Mouse (Mus musculus): ENCODE results near the gene Kcne1. TPM values are rescaled to one million over a fixed set of nuclear protein-coding genes. Genes with fewer than 3 reads are reported as not detected.

The Kcne1 gene
- 120 and 162 TPM in 2 replicates for polyA plus RNA-seq (2015; fragmentation: Nextera tagmentation; extraction: Ambion mirVana)

DNA sequence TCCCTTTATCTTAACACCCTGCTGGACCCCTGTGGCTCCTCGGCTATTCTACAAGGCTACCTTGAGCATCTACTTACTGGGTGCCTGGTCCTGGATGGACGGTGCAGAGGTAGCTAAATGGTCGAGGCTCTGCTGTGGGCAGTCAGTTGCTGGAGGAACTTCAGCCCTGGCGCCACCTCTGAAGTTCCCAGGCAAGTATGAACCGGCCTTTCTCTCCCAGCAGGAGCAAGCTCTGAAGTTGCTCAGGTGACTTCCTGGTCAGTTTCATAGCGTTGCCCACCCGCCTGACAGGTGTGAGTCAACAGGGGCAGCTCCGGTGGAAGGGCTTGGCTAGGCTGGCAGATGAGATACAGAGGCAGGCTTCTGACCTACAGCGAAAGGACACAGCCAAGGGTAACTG, at the start of gene Kcne1:
Kcne1 (minus strand) TSS at position 240 of the 400 bp plus-strand sequence.
- peak within 1 kb of the TSS; percentile 50 for H3K9ac ChIP-seq
- peak within 1 kb of the TSS; percentile 78 for H3K27ac ChIP-seq

DNA sequence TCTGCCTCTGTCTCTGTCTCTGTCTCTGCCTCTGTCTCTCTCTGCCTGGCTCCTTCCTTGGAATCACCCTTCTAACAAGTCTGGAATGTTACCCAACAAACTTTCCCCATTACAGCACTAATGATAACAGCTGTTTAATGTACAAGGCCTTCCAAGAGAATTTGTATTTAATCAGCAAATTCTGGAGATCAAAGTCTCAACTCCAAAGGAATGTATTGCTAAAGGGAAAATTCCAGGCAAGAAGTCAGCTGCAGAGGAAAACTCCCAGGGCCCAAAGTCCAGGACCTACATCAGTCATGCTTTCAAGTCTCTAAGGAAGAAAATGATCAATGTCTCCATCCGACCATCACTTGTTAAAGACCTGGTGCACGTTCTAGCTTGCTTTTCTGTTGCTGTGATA, 48.6 kb upstream of the Kcne1 start:
- no peak overlapping the region for H3K4me3 ChIP-seq
- no peak overlapping the region for H3K4me2 ChIP-seq
- H3K27ac ChIP-seq, result no peak overlapping the region
- peaks cover 34% of the 10 kb centered on the region for H3K4me1 ChIP-seq (replicated peaks)
- no peaks in the 10 kb centered on the region for H3K27me3 ChIP-seq
- H3K9me3 ChIP-seq (replicated peaks), result no peaks in the 10 kb centered on the region
- H3K36me3 ChIP-seq, result no peaks in the 10 kb centered on the region
- WGBS, result 67% methylated on average over 2 of the region's 2 CpGs
- H3K9ac ChIP-seq, result no peak overlapping the region
- ATAC-seq (replicated peaks; ENCODE audit: insufficient number of reproducible peaks, insufficient read depth, low FRiP score, low read depth), result no peak

More for the DNA sequence above, at the start of gene Kcne1:
- 50% methylated on average over 9 of the region's 9 CpGs for WGBS
- ATAC-seq (replicated peaks; ENCODE audit: insufficient number of reproducible peaks, insufficient read depth, low FRiP score, low read depth), result no peak
- Histone ChIP-seq H3K4me2 (peak within 1 kb of the TSS; percentile 53), H3K27me3 (no peaks in the 10 kb centered on the region), H3K9me3 (replicated peaks) (no peaks in the 10 kb centered on the region), H3K4me3 (peak within 1 kb of the TSS; percentile 44), H3K4me1 (replicated peaks) (peaks cover 44% of the 10 kb centered on the region), H3K36me3 (no peaks in the 10 kb centered on the region)

DNA sequence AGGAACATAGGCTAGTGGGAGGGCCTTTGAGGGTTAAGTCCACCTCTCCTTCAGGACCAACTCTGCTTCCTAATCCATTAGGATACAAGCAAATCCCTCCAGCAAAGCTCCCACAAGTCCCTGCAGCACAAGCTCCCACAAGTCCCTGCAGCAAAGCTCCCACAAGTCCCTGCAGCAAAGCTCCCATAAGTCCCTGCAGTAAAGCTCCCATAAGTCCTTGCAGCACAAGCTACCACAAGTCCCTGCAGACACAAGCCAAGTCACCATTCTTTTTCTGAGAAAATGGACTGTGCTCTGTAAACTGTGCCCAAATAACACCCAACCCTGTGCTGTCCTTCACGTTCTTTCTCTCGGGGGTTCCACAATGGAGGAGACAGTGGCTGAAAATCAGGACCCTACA, 44.9 kb upstream of the Kcne1 start:
- Histone ChIP-seq H3K4me3 (no peak overlapping the region), H3K27ac (no peak overlapping the region), H3K4me2 (no peak overlapping the region), H3K9ac (no peak overlapping the region), H3K36me3 (no peaks in the 10 kb centered on the region), H3K27me3 (no peaks in the 10 kb centered on the region), H3K9me3 (replicated peaks) (no peaks in the 10 kb centered on the region), H3K4me1 (replicated peaks) (peaks cover 39% of the 10 kb centered on the region)
- no peak for ATAC-seq (replicated peaks; ENCODE audit: insufficient number of reproducible peaks, insufficient read depth, low FRiP score, low read depth)
- WGBS, result 96% methylated on average over 2 of the region's 2 CpGs

DNA sequence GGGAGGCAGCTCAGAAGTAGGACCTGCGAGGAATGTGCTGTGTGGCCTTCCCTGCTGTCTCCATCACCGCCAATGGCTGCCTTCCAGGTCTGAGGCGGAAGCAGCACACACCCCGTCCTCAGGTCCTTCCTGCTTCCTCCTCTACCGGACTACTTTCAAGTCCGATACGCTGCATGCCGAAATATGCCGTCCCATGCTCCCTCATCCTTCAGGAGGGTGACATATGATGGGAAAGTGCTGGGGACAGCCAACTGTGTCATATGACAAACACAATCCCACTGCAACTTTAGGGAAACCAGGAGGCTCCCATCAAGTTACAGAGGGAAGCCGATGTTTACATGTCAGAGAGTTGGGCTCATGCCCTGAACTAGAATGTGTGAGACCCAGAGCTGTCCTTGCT, 43.8 kb upstream of the Kcne1 start:
- peaks cover 45% of the 10 kb centered on the region for H3K4me1 ChIP-seq (replicated peaks)
- H3K4me3 ChIP-seq, result no peak overlapping the region
- no peak overlapping the region for H3K4me2 ChIP-seq
- H3K9me3 ChIP-seq (replicated peaks), result no peaks in the 10 kb centered on the region
- peak overlapping the region; percentile 35 for H3K27ac ChIP-seq
- H3K9ac ChIP-seq, result no peak overlapping the region
- ATAC-seq (replicated peaks; ENCODE audit: insufficient number of reproducible peaks, insufficient read depth, low FRiP score, low read depth), result no peak
- no peaks in the 10 kb centered on the region for H3K27me3 ChIP-seq
- WGBS, result 51% methylated on average over 10 of the region's 10 CpGs
- no peaks in the 10 kb centered on the region for H3K36me3 ChIP-seq

DNA sequence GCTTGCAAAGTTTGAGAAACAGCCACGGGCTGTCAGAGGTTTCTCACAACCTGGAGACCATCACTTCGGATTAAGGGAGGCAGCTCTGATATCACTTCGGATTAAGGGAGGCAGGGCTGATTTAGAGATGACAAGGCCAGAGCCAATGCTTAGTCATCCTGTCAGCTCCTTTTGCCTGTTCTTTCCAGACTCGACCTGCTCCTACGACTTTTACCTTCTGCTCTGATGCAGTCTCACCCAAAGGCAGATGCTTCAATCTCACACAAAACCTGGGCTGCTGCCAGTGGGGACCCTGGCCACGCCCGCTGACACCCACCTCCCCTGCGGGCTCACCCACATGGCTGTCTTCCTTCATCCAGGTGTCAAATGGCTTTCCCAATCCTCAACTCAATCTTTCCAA, 42.9 kb upstream of the Kcne1 start:
- Histone ChIP-seq H3K4me1 (replicated peaks) (peaks cover 47% of the 10 kb centered on the region), H3K9me3 (replicated peaks) (no peaks in the 10 kb centered on the region), H3K9ac (no peak overlapping the region), H3K36me3 (no peaks in the 10 kb centered on the region), H3K4me3 (no peak overlapping the region), H3K4me2 (no peak overlapping the region), H3K27me3 (no peaks in the 10 kb centered on the region), H3K27ac (peak overlapping the region; percentile 35; the same call in 1 of the 2 replicates)
- 43% methylated on average over 8 of the region's 8 CpGs for WGBS
- no peak for ATAC-seq (replicated peaks; ENCODE audit: insufficient number of reproducible peaks, insufficient read depth, low FRiP score, low read depth)

DNA sequence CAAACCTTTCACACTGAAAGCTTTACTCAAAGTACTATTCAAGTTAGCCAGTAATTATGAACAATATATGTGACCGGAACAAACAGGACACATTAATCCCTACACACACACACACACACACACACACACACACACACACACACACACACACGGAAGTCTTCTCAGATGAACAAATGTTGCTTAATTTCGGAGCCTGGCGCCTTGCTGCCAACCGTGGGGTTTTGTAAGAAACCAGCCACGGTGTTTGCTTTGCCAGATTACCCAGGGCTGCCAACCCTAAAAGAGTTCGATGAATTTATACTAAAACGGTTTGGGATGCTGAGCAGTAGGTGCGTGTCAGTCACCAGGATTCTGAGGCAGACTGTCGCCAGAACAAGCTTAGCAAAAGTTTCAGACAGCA, 41.9 kb upstream of the Kcne1 start:
- Histone ChIP-seq H3K4me2 (no peak overlapping the region), H3K9me3 (replicated peaks) (no peaks in the 10 kb centered on the region), H3K4me3 (no peak overlapping the region), H3K36me3 (peaks cover 5% of the 10 kb centered on the region), H3K27ac (no peak overlapping the region), H3K9ac (no peak overlapping the region), H3K27me3 (no peaks in the 10 kb centered on the region), H3K4me1 (replicated peaks) (peaks cover 56% of the 10 kb centered on the region)
- no peak for ATAC-seq (replicated peaks; ENCODE audit: insufficient number of reproducible peaks, insufficient read depth, low FRiP score, low read depth)
- 54% methylated on average over 10 of the region's 10 CpGs for WGBS

DNA sequence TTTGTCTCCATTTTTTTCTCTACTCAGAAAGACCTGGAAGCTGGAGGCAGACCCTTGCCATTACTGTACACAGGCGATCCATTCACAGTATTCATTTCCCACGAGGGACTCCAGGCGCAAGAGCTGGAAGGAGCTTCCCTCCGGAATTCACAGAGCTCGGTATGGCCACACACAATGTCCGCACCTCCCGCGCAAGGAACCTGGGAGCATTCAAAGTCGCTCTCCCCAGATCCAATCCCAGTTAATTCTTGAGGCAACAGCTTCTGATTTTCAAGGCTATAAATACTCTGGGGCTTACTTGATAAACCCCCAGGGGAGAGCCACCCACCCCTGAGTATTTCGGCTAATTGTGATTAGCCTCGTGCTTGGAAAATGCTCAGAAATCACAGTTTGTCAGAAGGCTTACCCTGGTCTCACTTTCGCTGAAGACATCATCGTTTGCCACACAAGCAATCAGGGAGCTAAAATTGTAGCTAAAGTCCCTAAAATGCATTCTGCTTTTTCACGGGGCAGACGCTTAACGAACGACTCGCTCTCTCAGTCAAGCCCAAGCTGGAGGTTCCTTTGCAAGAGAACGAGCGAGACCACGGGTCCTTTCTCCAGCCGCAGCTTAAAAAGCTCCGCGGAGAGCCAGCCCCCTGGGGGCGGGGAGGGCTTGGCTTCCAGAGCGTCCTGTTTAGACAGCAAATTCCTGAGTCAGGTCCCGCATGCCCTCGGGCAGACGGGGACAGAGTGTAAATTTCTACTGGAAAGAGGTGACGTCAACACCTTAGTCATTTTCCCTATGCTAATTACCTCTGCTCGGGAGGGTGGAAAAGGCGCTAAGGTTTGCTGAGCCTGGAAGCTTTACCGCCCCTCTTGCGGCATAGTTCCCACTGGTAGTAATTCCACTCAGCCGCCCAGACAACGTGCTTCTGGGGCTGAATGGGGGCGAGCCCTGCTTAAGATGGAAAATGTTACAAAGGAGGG, 40.5 kb upstream of the Kcne1 start:
- H3K4me1 ChIP-seq (replicated peaks), result peaks cover 63% of the 10 kb centered on the region
- under 1% methylated on average over 37 of the region's 37 CpGs for WGBS

DNA sequence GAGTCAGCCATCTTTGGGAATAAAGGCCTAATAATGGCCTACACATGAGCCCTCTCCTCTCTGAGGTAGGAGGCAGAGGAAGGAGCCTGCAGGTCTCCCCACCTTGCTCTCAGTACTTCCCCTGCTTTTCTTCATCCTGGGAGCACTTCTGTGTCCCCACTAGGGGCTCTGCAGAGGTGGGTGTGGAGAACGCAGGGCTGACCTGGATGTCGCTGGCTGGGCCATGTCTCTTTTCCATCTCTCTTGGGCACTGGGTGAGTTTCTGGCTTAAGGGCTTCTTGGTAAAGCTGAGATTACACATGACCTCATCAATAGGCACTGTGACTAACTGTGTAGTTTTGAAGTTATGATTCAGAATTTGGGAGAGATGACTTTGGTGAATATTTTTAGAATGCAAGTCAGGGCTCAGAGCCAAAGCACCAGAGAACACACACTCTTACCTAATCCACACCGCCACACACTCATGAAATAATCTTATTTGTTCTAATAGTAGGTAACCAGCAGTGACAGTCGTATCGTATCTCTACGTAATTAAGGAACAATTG, 39.4 kb upstream of the Kcne1 start:
- H3K9me3 ChIP-seq (replicated peaks), result no peaks in the 10 kb centered on the region
- H3K36me3 ChIP-seq, result peaks cover 28% of the 10 kb centered on the region
- 17% methylated on average over 6 of the region's 6 CpGs for WGBS
- H3K4me2 ChIP-seq, result peak overlapping the region; percentile 67
- H3K4me1 ChIP-seq (replicated peaks), result peaks cover 63% of the 10 kb centered on the region
- no peaks in the 10 kb centered on the region for H3K27me3 ChIP-seq
- H3K4me3 ChIP-seq, result peak overlapping the region; percentile 53
- no peak for ATAC-seq (replicated peaks; ENCODE audit: insufficient number of reproducible peaks, insufficient read depth, low FRiP score, low read depth)
- peak overlapping the region; percentile 91 for H3K27ac ChIP-seq
- H3K9ac ChIP-seq, result peak overlapping the region; percentile 64

More for the DNA sequence above, 40.5 kb upstream of the Kcne1 start:
- Histone ChIP-seq H3K4me3 (peak overlapping the region; percentile 53), H3K4me2 (peak overlapping the region; percentile 67), H3K27me3 (no peaks in the 10 kb centered on the region), H3K9me3 (replicated peaks) (no peaks in the 10 kb centered on the region), H3K36me3 (peaks cover 16% of the 10 kb centered on the region), H3K27ac (peak overlapping the region; percentile 91), H3K9ac (peak overlapping the region; percentile 64)
- peak; percentile 88 for ATAC-seq (replicated peaks; ENCODE audit: insufficient number of reproducible peaks, insufficient read depth, low FRiP score, low read depth)

DNA sequence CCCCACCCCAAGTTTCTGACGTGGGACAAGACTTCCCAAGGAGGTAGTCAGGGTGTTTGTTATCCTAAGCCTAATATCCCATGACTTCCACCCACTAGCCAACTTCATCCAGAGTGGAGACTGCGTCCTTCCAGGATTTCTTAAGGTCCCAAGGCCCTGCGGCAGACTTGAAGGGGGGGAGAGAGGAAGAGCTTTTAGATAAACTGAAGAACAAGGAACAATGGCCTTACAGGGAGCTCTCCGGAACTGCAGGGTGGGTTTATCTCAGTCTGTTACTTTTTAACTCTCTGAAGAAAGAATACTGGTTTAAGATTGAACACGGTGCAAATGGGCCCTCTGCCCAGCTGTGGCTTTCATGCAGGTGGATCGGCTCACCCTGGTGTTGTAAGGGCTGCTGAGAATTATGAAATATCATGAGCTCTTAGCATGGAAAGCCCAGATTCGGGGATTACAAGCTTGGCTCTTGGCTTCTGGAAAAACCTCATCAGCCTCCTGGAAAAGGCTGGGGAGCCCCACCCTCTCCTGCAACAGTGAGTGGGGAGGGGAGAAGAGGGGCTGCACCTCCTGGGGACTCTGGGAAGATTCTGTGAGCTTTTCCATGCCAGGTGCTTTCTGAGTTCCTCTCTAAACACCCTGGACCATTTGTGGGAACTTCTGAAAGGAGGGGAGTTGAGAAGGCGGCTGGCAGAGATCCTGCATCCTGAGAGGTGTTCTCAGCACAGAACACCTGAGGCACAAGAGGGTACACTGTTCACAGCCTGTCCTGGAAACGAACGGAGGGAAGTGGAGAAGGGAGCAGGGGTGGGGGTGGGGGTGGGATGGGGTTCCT, 38.7 kb upstream of the Kcne1 start:
- H3K9ac ChIP-seq, result peak overlapping the region; percentile 64
- ATAC-seq (replicated peaks; ENCODE audit: insufficient number of reproducible peaks, insufficient read depth, low FRiP score, low read depth), result no peak
- peak overlapping the region; percentile 53 for H3K4me3 ChIP-seq
- H3K4me2 ChIP-seq, result peak overlapping the region; percentile 67
- no peaks in the 10 kb centered on the region for H3K9me3 ChIP-seq (replicated peaks)
- H3K36me3 ChIP-seq, result peaks cover 34% of the 10 kb centered on the region
- WGBS, result 27% methylated on average over 10 of the region's 10 CpGs
- no peaks in the 10 kb centered on the region for H3K27me3 ChIP-seq
- H3K27ac ChIP-seq, result peak overlapping the region; percentile 91
- H3K4me1 ChIP-seq (replicated peaks), result peaks cover 59% of the 10 kb centered on the region

DNA sequence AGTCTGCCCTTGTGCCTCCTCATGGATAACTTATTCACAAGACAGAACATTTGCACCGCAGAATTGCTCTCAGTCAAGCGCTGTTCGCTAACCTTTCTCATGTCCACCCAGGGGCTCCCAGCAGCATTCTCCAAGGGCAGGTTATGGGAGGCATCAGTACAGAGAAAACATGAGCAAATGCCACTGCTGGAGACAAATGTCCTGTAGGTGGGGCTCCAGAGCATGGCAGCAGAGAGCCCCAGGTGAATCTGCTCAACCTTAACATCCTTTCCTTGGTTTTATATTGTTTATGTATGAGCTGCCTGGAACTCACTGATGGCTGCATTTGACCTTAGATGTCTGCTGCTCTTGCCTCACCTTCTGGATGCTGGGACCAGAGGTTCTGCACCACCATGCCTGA, 34.5 kb upstream of the Kcne1 start:
- no peaks in the 10 kb centered on the region for H3K27me3 ChIP-seq
- H3K4me2 ChIP-seq, result no peak overlapping the region
- peaks cover 30% of the 10 kb centered on the region for H3K4me1 ChIP-seq (replicated peaks)
- H3K9ac ChIP-seq, result no peak overlapping the region
- WGBS, result 97% methylated on average over 3 of the region's 3 CpGs
- ATAC-seq (replicated peaks; ENCODE audit: insufficient number of reproducible peaks, insufficient read depth, low FRiP score, low read depth), result no peak
- no peak overlapping the region for H3K27ac ChIP-seq
- H3K9me3 ChIP-seq (replicated peaks), result no peaks in the 10 kb centered on the region
- H3K4me3 ChIP-seq, result no peak overlapping the region
- H3K36me3 ChIP-seq, result peaks cover 53% of the 10 kb centered on the region

DNA sequence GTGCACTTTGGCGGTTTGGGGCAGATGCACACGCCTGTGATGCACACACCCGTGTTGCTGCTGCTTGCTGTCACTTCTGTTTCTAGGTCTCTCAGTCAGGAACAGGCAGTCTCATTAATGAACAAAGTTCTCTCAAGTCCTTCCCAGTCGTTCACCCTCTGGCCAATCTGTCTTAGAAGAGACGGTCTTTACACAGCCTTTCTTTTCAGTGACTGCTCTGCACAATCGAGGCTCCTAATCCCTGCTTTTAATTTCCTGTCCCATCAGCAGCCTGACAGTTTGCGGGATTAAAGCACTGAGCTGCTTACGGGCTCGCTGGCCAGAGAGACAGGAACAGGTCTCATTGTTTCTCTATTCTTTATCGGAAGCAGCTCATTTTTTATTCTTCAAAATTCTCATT, 28.4 kb upstream of the Kcne1 start:
- WGBS, result 71% methylated on average over 10 of the region's 10 CpGs
- no peak for ATAC-seq (replicated peaks; ENCODE audit: insufficient number of reproducible peaks, insufficient read depth, low FRiP score, low read depth)

More for the DNA sequence above, 28.4 kb upstream of the Kcne1 start:
- peaks cover 16% of the 10 kb centered on the region for H3K36me3 ChIP-seq
- H3K4me2 ChIP-seq, result no peak overlapping the region
- H3K9ac ChIP-seq, result no peak overlapping the region
- peaks cover 3% of the 10 kb centered on the region; the same call in 1 of the 2 replicates for H3K4me1 ChIP-seq (replicated peaks)
- no peaks in the 10 kb centered on the region for H3K27me3 ChIP-seq
- no peak overlapping the region for H3K4me3 ChIP-seq
- no peaks in the 10 kb centered on the region for H3K9me3 ChIP-seq (replicated peaks)
- no peak overlapping the region for H3K27ac ChIP-seq
